Mouse (Mus musculus) small intestine, adult 10 weeks (tissue): ENCODE measurements around the gene Smu1. TPM values are rescaled to one million over a fixed set of nuclear protein-coding genes. Genes with fewer than 3 reads are reported as not detected.

Experiments used
- polyA plus RNA-seq: library from polyadenylated mRNA; stranded (reverse); fragments of 350-450 nt; fragmentation: Illumina TruSeq; extraction: RNeasy Lipid Tissue Mini Kit (QIAGEN cat#74804); gene quantifications from one replicate; pipeline ENCODE4 v1.2.3, GENCODE M21; 2014; ENCODE audit warnings: low replicate concordance

Smu1 gene
- 146 TPM for polyA plus RNA-seq

DNA sequence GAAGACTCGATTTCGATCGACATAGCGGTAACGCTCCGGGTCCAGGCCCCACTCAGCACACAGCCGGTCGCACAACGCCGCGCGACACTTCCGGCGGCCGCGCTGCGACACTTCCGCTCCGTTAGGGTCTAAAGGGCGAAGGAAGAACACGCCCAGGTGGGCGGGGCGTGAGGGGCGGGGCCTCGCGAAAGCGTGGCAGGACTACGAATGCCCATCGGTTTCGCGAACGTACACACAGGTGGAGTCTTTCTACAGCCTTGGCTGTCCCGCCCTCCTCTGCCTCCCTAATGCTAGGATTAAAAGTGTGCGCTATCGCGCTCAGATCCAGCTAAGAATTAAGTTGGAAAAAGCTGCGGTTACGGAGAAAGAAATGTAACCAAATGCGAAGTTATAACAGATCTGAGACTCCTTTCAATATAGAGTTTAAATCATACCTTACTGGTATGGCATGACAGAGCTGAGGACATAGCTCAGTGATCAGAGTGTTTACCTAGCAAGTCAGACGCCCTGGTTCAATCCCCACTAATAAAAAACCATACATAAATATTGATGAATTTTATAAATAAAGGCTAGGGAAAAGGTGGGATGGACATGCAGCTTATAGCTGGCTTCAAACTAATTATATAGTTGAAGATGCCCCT lies at the start of gene Smu1:
TSS of gene Smu1 (minus strand) at position 144 of the 641 bp plus-strand sequence.

DNA sequence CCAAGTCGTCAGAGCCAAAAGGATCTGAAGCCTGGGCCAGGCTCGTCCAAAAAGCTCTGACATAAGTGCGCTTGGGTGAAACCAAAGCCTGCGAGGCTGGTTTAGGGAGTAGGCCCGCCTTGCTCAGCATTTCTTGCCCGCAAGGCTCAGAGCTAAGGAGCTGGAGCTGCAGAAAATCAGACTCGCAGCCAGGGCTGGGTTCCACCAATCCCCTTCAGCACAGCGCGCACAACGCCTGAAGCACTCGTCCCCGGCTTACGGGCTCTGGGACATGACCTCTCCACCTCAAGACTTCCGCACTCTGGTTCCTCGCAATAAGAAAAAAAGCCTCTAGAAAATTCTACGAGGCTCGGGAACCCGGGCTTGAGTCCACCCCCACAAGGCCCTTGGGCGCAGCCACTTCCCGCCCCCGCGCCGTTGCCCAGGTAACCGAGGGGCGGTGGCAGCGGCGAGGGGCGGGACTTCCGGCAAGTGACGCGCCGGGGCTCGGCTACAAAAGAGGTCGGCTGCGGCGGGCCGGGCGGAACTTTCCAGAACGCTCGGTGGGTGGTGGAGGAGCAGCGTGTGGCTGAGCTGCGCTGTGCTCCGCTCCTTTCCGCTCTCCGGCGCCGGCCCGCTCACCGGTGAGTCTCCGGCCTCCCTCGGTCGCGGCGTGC lies 35.6 kb downstream of the Smu1 start, which contains the start of gene Dnaja1:
TSS of gene Dnaja1 (plus strand) at position 140 of the 656 bp plus-strand sequence.

GRCm38 (mm10) chr4:40702797-40703709 lies 54.7 kb downstream of the Smu1 start, which contains the start of gene Aptx:
Aptx (minus strand) TSS chr4:40703194.

Other genes with a start within 250 kb of the Smu1 start
- 3.7 TPM for gene Aptx, start 54.7 kb downstream of the Smu1 start, polyA plus RNA-seq
- gene Dnaja1, start 35.8 kb downstream of the Smu1 start, polyA plus RNA-seq: 805 TPM
- gene B4galt1, start 96.1 kb upstream of the Smu1 start, polyA plus RNA-seq: 53.0 TPM
- gene Spink4, start 162.1 kb upstream of the Smu1 start, polyA plus RNA-seq: 63.6 TPM
- gene Bag1, start 190.4 kb upstream of the Smu1 start, polyA plus RNA-seq: 503 TPM
- gene Chmp5, start 190.5 kb upstream of the Smu1 start, polyA plus RNA-seq: 243 TPM
- gene Nfx1, start 213.0 kb upstream of the Smu1 start, polyA plus RNA-seq: 40.5 TPM